Mouse (Mus musculus) liver, embryonic 16.5 days (tissue): ENCODE measurements around the gene Spred2. TPM values are rescaled to one million over a fixed set of nuclear protein-coding genes. Genes with fewer than 3 reads are reported as not detected.

Source experiments
- ATAC-seq: fragments of 200-750 bp; cut with Nextera tagmentation; 2 replicates; pipeline ENCODE4 v1.8.0; 2017; ENCODE audit warnings: low read depth, mild to moderate bottlenecking, moderate number of reproducible peaks, moderate library complexity
- H3K27ac ChIP-seq: fragments of 300-500 bp; sonication (generic); 2 replicates; pipeline ENCODE4 v1.5.1; 2014; ENCODE audit warnings: mild to moderate bottlenecking, low read length
- H3K27me3 ChIP-seq: fragments of 300-500 bp; sonication (generic); 2 replicates; pipeline ENCODE4 v1.6.1; 2014; ENCODE audit warnings: low read depth, low read length, mixed read lengths; ENCODE audit not compliant: control insufficient read depth, insufficient read depth
- H3K36me3 ChIP-seq: fragments of 300-500 bp; sonication (generic); 2 replicates; pipeline ENCODE4 v1.6.1; 2014; ENCODE audit warnings: mild to moderate bottlenecking; ENCODE audit not compliant: control insufficient read depth, insufficient read depth
- H3K4me1 ChIP-seq: fragments of 300-500 bp; sonication (generic); 2 replicates; pipeline ENCODE4 v1.6.1; 2014; ENCODE audit warnings: low read depth, low read length, mixed read lengths; ENCODE audit not compliant: control insufficient read depth
- H3K4me2 ChIP-seq: fragments of 300-500 bp; sonication (generic); 2 replicates; pipeline ENCODE4 v1.6.1; 2014; ENCODE audit warnings: low read depth, low read length, mixed read lengths
- H3K4me3 ChIP-seq: fragments of 300-500 bp; sonication (generic); 2 replicates; pipeline ENCODE4 v1.5.1; 2014; ENCODE audit warnings: low read depth, mild to moderate bottlenecking, low read length
- H3K9ac ChIP-seq: fragments of 300-500 bp; sonication (generic); 2 replicates; pipeline ENCODE4 v1.6.1; 2014; ENCODE audit warnings: low read depth, low read length
- H3K9me3 ChIP-seq: fragments of 300-500 bp; sonication (generic); replicated peaks from 2 replicates; pipeline ENCODE4 v1.6.1; 2016; ENCODE audit warnings: low read length; ENCODE audit not compliant: control insufficient read depth
- WGBS: fragments of 180-500 bp; shearing (Covaris S2); extraction: QIAGEN DNeasy Blood & Tissue Kit; methylation state at CpG from one replicate; pipeline ENCODE4 v1.1.7; 2014; ENCODE audit not compliant: insufficient replicate concordance; 5-methylcytosine and 5-hydroxymethylcytosine counted together
- polyA plus RNA-seq: library from polyadenylated mRNA; unstranded; fragments of >200 nt; fragmentation: Nextera tagmentation; extraction: Ambion mirVana; gene quantifications from 2 replicates; pipeline ENCODE4 v1.2.1, GENCODE M21; 2015

The Spred2 gene
- polyA plus RNA-seq, 1 experiment from 2014 or later = 1.3 TPM

DNA sequence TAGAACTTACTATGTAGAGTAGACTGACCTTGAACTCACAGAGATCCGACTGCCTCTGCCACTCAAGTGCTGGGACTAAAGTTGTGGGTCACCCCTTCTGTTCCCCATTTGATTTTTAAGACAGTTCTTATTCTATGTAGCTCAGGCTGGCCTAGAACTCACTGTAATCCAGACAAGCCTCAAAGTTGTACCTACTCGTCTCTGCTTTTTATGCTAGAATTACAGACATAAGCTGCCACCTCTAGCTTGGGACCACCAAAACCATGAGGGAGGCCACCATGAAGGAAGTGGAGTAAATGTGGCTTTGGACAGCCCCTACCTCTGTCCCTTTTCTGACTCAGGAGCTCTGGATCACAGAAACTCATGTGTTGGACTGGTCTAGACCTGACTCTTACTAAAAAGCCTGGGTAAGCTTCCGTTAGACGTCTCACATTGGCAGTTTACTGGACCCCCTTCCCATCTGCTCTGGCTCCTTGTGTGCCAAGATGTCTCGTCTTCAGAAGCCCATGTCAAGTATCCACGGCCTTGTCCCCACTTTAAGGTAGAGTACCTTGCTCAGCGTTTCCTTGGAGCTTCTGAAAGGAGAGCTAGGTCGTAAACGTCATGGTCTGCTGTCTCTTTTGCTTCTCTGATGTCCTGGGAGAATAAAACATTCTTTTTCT, 7.5 kb downstream of the Spred2 start:
- WGBS = 71% methylated on average over 9 of the region's 9 CpGs
- H3K9ac ChIP-seq = no peak overlapping the region
- no peaks in the 10 kb centered on the region for H3K27me3 ChIP-seq
- no peaks in the 10 kb centered on the region for H3K9me3 ChIP-seq
- peaks cover 17% of the 10 kb centered on the region for H3K4me1 ChIP-seq
- H3K27ac ChIP-seq = no peak overlapping the region
- H3K36me3 ChIP-seq = no peaks in the 10 kb centered on the region
- ATAC-seq = no peak
- no peak overlapping the region for H3K4me3 ChIP-seq
- no peak overlapping the region for H3K4me2 ChIP-seq

- H3K9ac ChIP-seq = no peak overlapping the region
- H3K9me3 ChIP-seq = no peaks in the 10 kb centered on the region
- no peaks in the 10 kb centered on the region for H3K27me3 ChIP-seq
- WGBS = 81% methylated on average over 14 of the region's 14 CpGs
- ATAC-seq = no peak
- H3K36me3 ChIP-seq = no peaks in the 10 kb centered on the region
- H3K4me1 ChIP-seq = peaks cover 12% of the 10 kb centered on the region
- no peak overlapping the region for H3K27ac ChIP-seq
- H3K4me2 ChIP-seq = no peak overlapping the region
- H3K4me3 ChIP-seq = no peak overlapping the region
These were observed 8.9 kb downstream of the Spred2 start for GRCm38 (mm10) chr11:19932983-19933511.

GRCm38 (mm10) chr11:19935524-19936354, 11.6 kb downstream of the Spred2 start:
- Histone ChIP-seq H3K4me1 (peaks cover 4% of the 10 kb centered on the region), H3K9me3 (no peaks in the 10 kb centered on the region), H3K4me2 (no peak overlapping the region), H3K27ac (no peak overlapping the region), H3K27me3 (no peaks in the 10 kb centered on the region), H3K9ac (no peak overlapping the region), H3K4me3 (no peak overlapping the region), H3K36me3 (no peaks in the 10 kb centered on the region)
- 34% methylated on average over 7 of the region's 7 CpGs for WGBS
- no peak for ATAC-seq

- Histone ChIP-seq H3K4me2 (no peak overlapping the region), H3K36me3 (no peaks in the 10 kb centered on the region), H3K9me3 (no peaks in the 10 kb centered on the region), H3K27me3 (no peaks in the 10 kb centered on the region), H3K9ac (no peak overlapping the region), H3K4me3 (no peak overlapping the region), H3K27ac (no peak overlapping the region), H3K4me1 (peaks cover 6% of the 10 kb centered on the region)
- 82% methylated on average over 10 of the region's 10 CpGs for WGBS
- no peak for ATAC-seq
These were observed 14.4 kb downstream of the Spred2 start for GRCm38 (mm10) chr11:19938456-19939004.

- no peak overlapping the region for H3K9ac ChIP-seq
- peaks cover 6% of the 10 kb centered on the region for H3K4me1 ChIP-seq
- no peak overlapping the region for H3K27ac ChIP-seq
- H3K36me3 ChIP-seq = no peaks in the 10 kb centered on the region
- H3K4me2 ChIP-seq = no peak overlapping the region
- WGBS = 24% methylated on average over 5 of the region's 5 CpGs
- no peak overlapping the region for H3K4me3 ChIP-seq
- ATAC-seq = no peak
- no peaks in the 10 kb centered on the region for H3K9me3 ChIP-seq
- H3K27me3 ChIP-seq = no peaks in the 10 kb centered on the region
These were observed 15.1 kb downstream of the Spred2 start for GRCm38 (mm10) chr11:19939305-19939730.

DNA sequence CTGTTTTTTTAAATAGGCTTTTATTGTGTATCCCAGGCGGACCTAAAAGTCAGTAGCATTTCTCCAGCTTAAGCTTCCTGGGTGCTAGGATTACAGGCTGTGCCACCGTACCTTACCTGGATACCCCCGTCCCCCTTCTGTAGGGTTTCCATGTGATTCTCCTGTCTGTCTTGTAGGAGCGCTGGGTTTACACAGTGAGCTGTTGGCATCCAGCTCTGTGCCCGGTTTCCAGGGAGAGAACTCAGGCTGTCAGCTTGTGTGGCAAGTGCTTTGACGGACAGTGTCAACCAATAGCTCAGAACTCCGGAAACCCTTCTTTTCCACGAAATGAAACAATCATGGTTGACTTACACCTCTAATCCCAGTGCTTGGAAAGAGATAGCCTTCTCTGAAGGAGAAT, 15.7 kb downstream of the Spred2 start:
- H3K4me1 ChIP-seq = peaks cover 6% of the 10 kb centered on the region
- WGBS = 73% methylated on average over 8 of the region's 8 CpGs
- no peak overlapping the region for H3K9ac ChIP-seq
- no peaks in the 10 kb centered on the region for H3K27me3 ChIP-seq
- H3K4me3 ChIP-seq = no peak overlapping the region
- no peaks in the 10 kb centered on the region for H3K36me3 ChIP-seq
- no peak overlapping the region for H3K4me2 ChIP-seq
- no peak overlapping the region for H3K27ac ChIP-seq
- no peaks in the 10 kb centered on the region for H3K9me3 ChIP-seq
- no peak for ATAC-seq

DNA sequence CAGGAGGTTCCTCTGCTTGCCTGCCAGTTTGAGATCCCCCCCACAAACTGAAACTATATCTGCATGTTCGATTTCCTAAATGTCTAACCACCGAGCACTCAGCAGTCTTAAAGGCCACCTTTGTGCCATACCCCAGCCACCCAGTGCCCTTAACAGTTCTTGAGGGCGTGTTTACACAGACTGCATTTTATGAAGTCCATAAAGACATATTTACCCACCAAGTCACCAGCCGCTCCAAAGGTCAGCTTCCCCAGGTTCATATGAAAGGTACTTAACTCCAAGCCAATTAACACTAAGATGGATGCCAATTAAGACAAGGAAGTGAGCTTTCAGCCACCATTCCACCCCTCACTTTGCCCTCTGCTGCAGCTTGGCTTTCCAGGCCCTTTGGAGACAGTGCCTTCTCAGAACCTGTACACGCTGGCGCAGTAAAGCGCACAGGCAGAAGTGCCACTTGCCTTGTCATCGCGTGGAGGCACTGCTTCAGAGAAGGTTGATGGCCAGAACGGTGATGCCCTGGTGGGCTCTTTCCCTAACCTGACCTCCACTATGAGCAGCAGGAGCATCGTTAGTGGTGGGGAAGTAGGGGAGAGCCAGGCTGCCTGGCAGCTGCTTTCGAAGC, 17.1 kb downstream of the Spred2 start:
- WGBS = 78% methylated on average over 12 of the region's 12 CpGs
- Histone ChIP-seq H3K4me3 (no peak overlapping the region), H3K4me2 (no peak overlapping the region), H3K27ac (no peak overlapping the region), H3K4me1 (peaks cover 6% of the 10 kb centered on the region), H3K9ac (no peak overlapping the region), H3K27me3 (no peaks in the 10 kb centered on the region), H3K9me3 (no peaks in the 10 kb centered on the region), H3K36me3 (peaks cover 2% of the 10 kb centered on the region)
- no peak for ATAC-seq

GRCm38 (mm10) chr11:19941978-19942377, 17.8 kb downstream of the Spred2 start:
- H3K4me2 ChIP-seq = no peak overlapping the region
- peaks cover 6% of the 10 kb centered on the region for H3K4me1 ChIP-seq
- no peaks in the 10 kb centered on the region for H3K9me3 ChIP-seq
- no peak for ATAC-seq
- no peak overlapping the region for H3K27ac ChIP-seq
- 74% methylated on average over 4 of the region's 4 CpGs for WGBS
- H3K27me3 ChIP-seq = no peaks in the 10 kb centered on the region
- H3K36me3 ChIP-seq = peaks cover 2% of the 10 kb centered on the region
- H3K4me3 ChIP-seq = no peak overlapping the region
- no peak overlapping the region for H3K9ac ChIP-seq
